ENCODE assay signal across 13 mouse cellular contexts in the genomic region with DNA sequence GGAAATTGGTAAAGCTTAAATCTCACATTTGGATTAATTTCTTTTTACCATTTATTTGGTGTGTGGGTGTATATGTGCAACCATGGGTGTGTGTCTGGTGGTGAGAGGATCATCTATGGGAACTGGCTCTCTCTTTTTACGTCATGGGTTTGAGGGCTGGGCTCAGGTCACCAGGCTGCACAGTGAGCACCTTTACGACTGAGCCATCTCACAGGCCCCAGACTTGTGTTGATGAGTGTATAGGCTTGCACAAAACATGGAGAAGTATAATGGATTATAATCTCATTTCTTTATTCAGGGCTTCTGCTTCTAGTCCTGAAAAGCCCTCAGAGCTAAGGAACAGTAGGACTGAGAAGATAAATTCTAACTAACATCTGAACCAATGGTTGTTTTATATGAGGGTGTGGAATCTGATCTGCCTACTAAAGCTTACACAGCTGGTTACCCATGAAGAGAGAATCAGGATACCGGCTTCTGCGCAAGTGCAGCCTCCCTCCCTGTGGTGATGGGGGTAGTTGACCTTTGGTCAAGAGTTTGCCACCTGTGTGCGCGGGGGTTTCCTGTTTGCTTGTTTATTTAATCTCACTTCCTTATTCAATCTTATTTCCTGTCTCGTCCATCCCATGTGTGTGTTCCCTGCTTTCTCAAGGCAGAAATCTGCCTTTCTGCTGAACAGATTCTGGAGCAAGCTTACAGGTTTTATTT.
DNase-seq lines count a peak whose midpoint lies in the region.
"Had no signal": no experiment of that assay in that cellular context is flagged by ENCODE, and none has a peak within 500 bp of the region (broad histone marks: within the 10 kb centered on the region; RNA-seq: fewer than 3 reads in every experiment).

No protein-coding gene starts in this region.

- intact Hi-C loops in gastrocnemius, postnatal 14 days (cut with DNase I; ENCODE audit: low total_unique reads): no loop called here

- peak; percentile 33 to 46 for DNase-seq in spleen, postnatal 36 days (ENCODE audit: low spot score in 2 of 2)
- no peak for DNase-seq in spleen, postnatal 14 days (ENCODE audit: low spot score in 2 of 2)
- DNase-seq in kidney, adult 18-20 months: peak; percentile 46
- peak; percentile 66 for DNase-seq in kidney, postnatal 14 days
- DNase-seq in yolk sac, embryonic 10.5 days (ENCODE audit: low spot score): peak; percentile 52
- DNase-seq in gastrocnemius, postnatal 14 days: no peak
- DNase-seq in thymus, postnatal 4 days: no peak
- no peak for DNase-seq in urinary bladder, postnatal 4 days (ENCODE audit: low spot score in 2 of 2)
- DNase-seq: heart, adult 18-20 months; lung, adult 2 months; midbrain, embryonic 14.5 days; right cerebral cortex, postnatal 25 days; thymus, postnatal 14 days had no signal

Comparison
In these comparisons a context has a peak if more than half of its experiments do, and no peak if none do; other contexts are left out.
1. DNase-seq: peak in spleen, postnatal 36 days (2 of 2), kidney, adult 18-20 months (single experiment), kidney, postnatal 14 days (single experiment) and yolk sac, embryonic 10.5 days (single experiment); none in spleen, postnatal 14 days (0 of 2), gastrocnemius, postnatal 14 days (single experiment), thymus, postnatal 4 days (single experiment) and urinary bladder, postnatal 4 days (0 of 2).